10 mouse cellular contexts compared by ENCODE assay signal in genomic region chr11:64187488-64188444, GRCm38 (mm10).
"Had no signal": no experiment of that assay in that cellular context is flagged by ENCODE, and none has a peak within 500 bp of the region (broad histone marks: within the 10 kb centered on the region; RNA-seq: fewer than 3 reads in every experiment).

No protein-coding gene starts in this region.

- H3K27me3 ChIP-seq: intestine, embryonic 15.5 days; limb, embryonic 15.5 days; lung, embryonic 15.5 days; midbrain, embryonic 13.5 days had no signal

- H3K27ac ChIP-seq: intestine, embryonic 15.5 days; layer of hippocampus, adult 2 months; left cerebral cortex, adult 2 months; limb, embryonic 15.5 days; lung, embryonic 15.5 days; midbrain, embryonic 13.5 days had no signal

- H3K4me2 ChIP-seq: intestine, embryonic 15.5 days; limb, embryonic 15.5 days; lung, embryonic 15.5 days; midbrain, embryonic 13.5 days had no signal

- H3K4me1 ChIP-seq: intestine, embryonic 15.5 days; limb, embryonic 15.5 days had no signal

- H3K9ac ChIP-seq: intestine, embryonic 15.5 days; limb, embryonic 15.5 days; lung, embryonic 15.5 days; midbrain, embryonic 13.5 days had no signal

- DNase-seq: kidney, adult 18-20 months; kidney, postnatal 10 days; kidney, postnatal 4 days; right cerebral cortex, postnatal 14 days had no signal

- H3K4me3 ChIP-seq: intestine, embryonic 15.5 days; layer of hippocampus, adult 2 months; left cerebral cortex, adult 2 months; limb, embryonic 15.5 days; lung, embryonic 15.5 days; midbrain, embryonic 13.5 days had no signal

- H3K9me3 ChIP-seq: intestine, embryonic 15.5 days; limb, embryonic 15.5 days; lung, embryonic 15.5 days; midbrain, embryonic 13.5 days had no signal

- H3K36me3 ChIP-seq: intestine, embryonic 15.5 days; limb, embryonic 15.5 days; lung, embryonic 15.5 days; midbrain, embryonic 13.5 days had no signal

- ATAC-seq: intestine, embryonic 15.5 days; midbrain, embryonic 13.5 days had no signal
